Mouse (Mus musculus) heart, postnatal 25 days (tissue): ENCODE measurements around the gene Gpr150. TPM values are rescaled to one million over a fixed set of nuclear protein-coding genes. Genes with fewer than 3 reads are reported as not detected.

Source experiments
- DNase-seq: peaks from one replicate; pipeline ENCODE4 v3.0.0; 2022; ENCODE audit warnings: low spot score
- intact Hi-C: fragments of 180-260 bp; cut with DNase I; formaldehyde crosslinking; loops from one replicate; pipeline ENCODE4 v1.15.1; 2025
- total RNA-seq, 2 experiments: library from RNA; stranded (reverse); gene quantifications; 2 replicates each; pipeline ENCODE4 v1.2.3; 2021

Gene Gpr150
- total RNA-seq, 2 experiments from 2014 or later, result not detected

DNA sequence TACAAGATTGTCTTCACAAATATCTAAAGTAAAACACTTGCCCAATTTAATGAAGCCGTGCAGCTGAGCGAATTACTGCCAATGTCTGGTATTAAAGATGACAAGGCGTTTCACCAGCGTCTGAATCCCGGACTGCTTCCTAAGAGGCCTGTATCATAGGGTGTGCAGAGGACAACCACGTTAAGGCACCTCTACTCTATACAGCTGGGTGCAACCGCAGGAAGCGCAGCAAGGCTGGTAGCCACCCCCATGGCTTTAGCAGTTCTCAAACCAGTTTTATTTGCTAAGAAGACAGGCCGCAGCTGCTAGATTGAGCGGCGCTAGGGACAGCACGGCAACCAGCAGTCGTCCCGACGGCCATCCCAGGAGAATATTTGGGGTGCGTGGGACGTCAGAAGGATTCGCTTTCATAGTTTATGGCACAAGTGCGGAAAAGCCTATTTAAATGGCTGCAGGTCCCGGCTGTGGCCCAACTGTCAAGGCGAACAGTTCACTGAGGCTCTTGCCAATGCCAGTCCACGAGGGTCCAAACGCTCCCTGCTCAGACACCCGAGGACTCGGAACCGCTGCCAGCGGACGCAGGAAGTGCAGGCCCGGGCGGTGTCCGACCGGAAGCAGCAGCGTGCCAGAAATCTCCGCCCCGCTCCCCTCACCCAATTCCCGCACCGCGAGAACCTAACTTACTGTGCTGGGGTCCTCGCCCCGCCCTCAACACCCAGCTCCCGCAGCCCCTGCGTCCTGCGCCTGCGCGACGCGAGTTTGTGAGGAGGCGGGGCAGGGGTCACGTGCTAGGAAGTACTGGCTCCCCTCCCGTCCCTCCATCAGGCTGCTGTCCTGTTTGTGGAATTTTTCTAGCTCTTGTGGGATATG is 38.6 kb downstream of the Gpr150 start, which contains the start of gene Rfesd:
Rfesd (minus strand) TSS at position 746 of the 870 bp plus-strand sequence.
- peak; percentile 98 for DNase-seq
- intact Hi-C loops, result loop anchor here (1.0 to 5.0 kb wide), 3 partner anchors 75 to 311 kb away; partner anchors contain the start of genes Arsk, Ell2, Rhobtb3 and Ttc37

GRCm38 (mm10) chr13:76017465-76017864 is 39.3 kb downstream of the Gpr150 start:
- no peak for DNase-seq

GRCm38 (mm10) chr13:76014511-76014910 is 42.3 kb downstream of the Gpr150 start:
- DNase-seq, result no peak
- intact Hi-C loops, result no loop called here

More at GRCm38 (mm10) chr13:76017465-76017864, 39.3 kb downstream of the Gpr150 start:
- intact Hi-C loops, result loop anchor here (5.0 kb wide), 1 partner anchor 310 kb away; the partner anchor contains the start of gene Ell2

Other genes with a start within 250 kb of the Gpr150 start
- gene Glrx, start 217.1 kb downstream of the Gpr150 start, total RNA-seq, result 10 to 100 TPM; 46.9 to 49.4 TPM
- gene Rhobtb3, start 113.1 kb downstream of the Gpr150 start, total RNA-seq, result 10 to 100 TPM; 14.5 to 16.3 TPM
- not detected for gene Spata9, start 89.8 kb downstream of the Gpr150 start, total RNA-seq
- 10 to 100 TPM; 10.9 to 12.3 TPM for gene Rfesd, start 38.3 kb downstream of the Gpr150 start, total RNA-seq
- gene Arsk, start 41.7 kb upstream of the Gpr150 start, total RNA-seq, result 1 to 10 TPM; 3.1 to 4.4 TPM
- gene Ttc37, start 41.7 kb upstream of the Gpr150 start, total RNA-seq, result 10 to 100 TPM; 10.8 to 11.3 TPM
- gene Fam81b, start 248.1 kb upstream of the Gpr150 start, total RNA-seq, result not detected